Mouse (Mus musculus) lung, embryonic 16.5 days (tissue): ENCODE measurements at regions not wholly inside any gene's neighbourhood (a gene's known extent, or its start where the extent isn't known, plus 50 kb on each side); places are given as distances from the start of the nearest gene placed in this dataset.

Source experiments
- ATAC-seq: fragments of 200-750 bp; cut with Nextera tagmentation; 2 replicates; pipeline ENCODE4 v1.8.0; 2017; ENCODE audit warnings: low read depth, mild to moderate bottlenecking, moderate library complexity
- H3K27ac ChIP-seq: fragments of 300-500 bp; sonication (generic); 2 replicates; pipeline ENCODE4 v1.5.1; 2014; ENCODE audit warnings: mild to moderate bottlenecking, control low read depth, low read length
- H3K27me3 ChIP-seq: fragments of 300-500 bp; sonication (generic); 2 replicates; pipeline ENCODE4 v1.6.1; 2014; ENCODE audit warnings: low read depth, low read length, mixed read lengths; ENCODE audit not compliant: control insufficient read depth, insufficient read depth
- H3K36me3 ChIP-seq: fragments of 300-500 bp; sonication (generic); 2 replicates; pipeline ENCODE4 v1.6.1; 2014; ENCODE audit warnings: low read length; ENCODE audit not compliant: control insufficient read depth, insufficient read depth
- H3K4me1 ChIP-seq: fragments of 300-500 bp; sonication (generic); replicated peaks from 2 replicates; pipeline ENCODE4 v1.6.1; 2014; ENCODE audit warnings: low read length, mixed read lengths; ENCODE audit not compliant: control insufficient read depth, insufficient read depth
- H3K4me2 ChIP-seq: fragments of 300-500 bp; sonication (generic); 2 replicates; pipeline ENCODE4 v1.6.1; 2014; ENCODE audit warnings: low read depth, low read length, control low read depth
- H3K4me3 ChIP-seq: fragments of 300-500 bp; sonication (generic); 2 replicates; pipeline ENCODE4 v1.5.1; 2014; ENCODE audit warnings: mild to moderate bottlenecking, low read length, control low read depth
- H3K9ac ChIP-seq: fragments of 300-500 bp; sonication (generic); 2 replicates; pipeline ENCODE4 v1.6.1; 2014; ENCODE audit warnings: low read length, control low read depth
- H3K9me3 ChIP-seq: fragments of 300-500 bp; sonication (generic); 2 replicates; pipeline ENCODE4 v1.6.1; 2016; ENCODE audit warnings: low read length; ENCODE audit not compliant: control insufficient read depth
- WGBS: fragments of 180-500 bp; shearing (Covaris S2); extraction: QIAGEN DNeasy Blood & Tissue Kit; methylation state at CpG from one replicate; pipeline ENCODE4 v1.1.7; 2014; 5-methylcytosine and 5-hydroxymethylcytosine counted together

DNA sequence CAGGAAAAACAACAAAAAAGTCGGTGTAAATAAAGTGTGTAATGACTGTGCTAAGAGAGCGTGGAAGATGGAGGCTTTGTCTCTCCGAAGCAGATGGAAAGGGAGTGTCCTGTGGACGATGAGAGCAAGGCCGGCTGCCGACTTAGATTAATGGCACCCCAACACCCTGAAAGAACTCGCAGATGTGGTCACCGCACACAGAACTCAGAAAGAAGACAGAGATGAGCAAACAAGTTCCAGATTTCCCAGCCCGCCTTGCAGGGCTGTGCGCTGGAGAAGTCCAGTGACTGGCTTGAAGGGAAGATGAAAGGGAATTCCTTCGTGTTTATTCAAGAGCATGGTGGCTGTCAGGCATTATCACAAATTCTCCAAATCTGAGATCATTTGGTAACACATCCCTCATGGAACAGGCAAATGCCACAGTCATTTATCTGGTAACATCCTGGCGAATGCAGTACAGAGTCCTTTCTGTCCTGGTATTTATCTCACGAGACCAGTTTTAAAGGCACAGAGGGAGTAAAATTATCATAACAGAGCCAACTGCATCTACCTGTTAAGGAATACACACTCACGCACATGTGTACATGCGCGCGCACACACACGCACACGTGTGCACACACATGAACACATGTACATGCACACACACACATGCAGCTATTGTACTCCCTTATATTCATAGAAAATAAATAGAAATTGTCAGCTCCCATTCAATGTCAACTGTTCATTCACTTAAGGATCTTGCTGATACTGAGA lies 64.0 kb upstream of the Tgif1 start:
- Histone ChIP-seq H3K9me3 (no peaks in the 10 kb centered on the region), H3K4me1 (no peaks in the 10 kb centered on the region), H3K36me3 (no peaks in the 10 kb centered on the region), H3K4me2 (no peak overlapping the region), H3K4me3 (no peak overlapping the region), H3K9ac (no peak overlapping the region), H3K27me3 (no peaks in the 10 kb centered on the region), H3K27ac (no peak overlapping the region)
- no peak for ATAC-seq
- WGBS: 54% methylated on average over 19 of the region's 19 CpGs

DNA sequence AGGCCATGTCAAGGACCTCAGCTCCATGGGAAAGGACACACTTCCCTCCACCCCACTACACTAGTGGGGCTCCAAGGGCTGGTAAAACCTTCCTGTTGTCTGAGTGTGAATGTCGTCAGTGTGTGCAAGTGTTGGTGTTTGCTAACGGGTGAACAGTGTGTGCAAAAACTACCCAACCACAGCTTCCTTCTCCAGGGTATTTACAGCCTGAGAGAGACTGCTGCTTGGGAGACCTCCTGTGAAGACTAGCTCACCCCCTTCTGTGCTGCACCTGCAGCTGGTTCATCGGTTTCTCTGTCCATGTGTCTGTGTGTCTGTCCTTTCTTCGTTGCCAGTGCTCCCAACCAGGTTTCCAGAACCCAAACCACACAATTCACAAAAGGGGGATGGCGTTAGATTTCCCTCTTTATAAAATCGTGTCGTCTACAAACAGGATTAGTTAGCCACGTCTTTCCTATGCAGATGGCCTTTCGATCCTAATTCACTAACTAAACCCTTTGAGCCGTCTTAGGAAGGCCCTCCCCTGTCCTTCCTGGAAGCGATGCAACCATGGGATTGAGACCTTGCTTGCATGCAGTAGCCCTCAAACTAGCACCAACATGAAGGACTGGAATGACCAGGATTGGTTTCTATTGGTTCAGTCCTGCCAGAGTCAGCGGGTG lies 62.9 kb upstream of the Tgif1 start:
- WGBS: 65% methylated on average over 12 of the region's 12 CpGs
- H3K4me2 ChIP-seq: no peak overlapping the region
- H3K4me3 ChIP-seq: no peak overlapping the region
- H3K36me3 ChIP-seq: no peaks in the 10 kb centered on the region
- H3K27me3 ChIP-seq: no peaks in the 10 kb centered on the region
- no peak overlapping the region for H3K9ac ChIP-seq
- no peak for ATAC-seq
- no peaks in the 10 kb centered on the region for H3K4me1 ChIP-seq
- no peak overlapping the region for H3K27ac ChIP-seq
- H3K9me3 ChIP-seq: no peaks in the 10 kb centered on the region

DNA sequence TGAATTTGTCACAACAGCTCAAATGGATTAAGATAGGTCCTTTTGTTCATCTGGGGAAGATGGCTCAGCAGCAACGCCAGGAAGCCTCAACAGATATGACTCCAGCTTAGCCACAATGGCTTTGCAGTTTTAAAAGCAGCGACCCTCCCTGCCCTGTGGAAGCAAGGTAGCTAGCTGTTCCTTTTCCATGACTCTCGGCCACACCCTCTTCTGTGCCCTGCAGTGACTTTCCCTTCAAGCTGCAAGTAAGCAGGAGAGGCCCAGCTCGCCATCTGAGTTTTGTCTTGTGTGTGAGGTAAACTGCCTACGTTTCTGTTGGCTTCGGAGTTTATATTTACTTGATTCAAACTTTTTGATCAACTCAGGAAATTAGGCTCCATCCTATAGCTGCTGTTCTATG lies 62.1 kb upstream of the Tgif1 start:
- Histone ChIP-seq H3K4me3 (no peak overlapping the region), H3K9me3 (no peaks in the 10 kb centered on the region), H3K27ac (no peak overlapping the region), H3K4me2 (no peak overlapping the region), H3K27me3 (no peaks in the 10 kb centered on the region), H3K9ac (no peak overlapping the region), H3K36me3 (no peaks in the 10 kb centered on the region), H3K4me1 (no peaks in the 10 kb centered on the region)
- 60% methylated on average over 6 of the region's 6 CpGs for WGBS
- no peak for ATAC-seq

DNA sequence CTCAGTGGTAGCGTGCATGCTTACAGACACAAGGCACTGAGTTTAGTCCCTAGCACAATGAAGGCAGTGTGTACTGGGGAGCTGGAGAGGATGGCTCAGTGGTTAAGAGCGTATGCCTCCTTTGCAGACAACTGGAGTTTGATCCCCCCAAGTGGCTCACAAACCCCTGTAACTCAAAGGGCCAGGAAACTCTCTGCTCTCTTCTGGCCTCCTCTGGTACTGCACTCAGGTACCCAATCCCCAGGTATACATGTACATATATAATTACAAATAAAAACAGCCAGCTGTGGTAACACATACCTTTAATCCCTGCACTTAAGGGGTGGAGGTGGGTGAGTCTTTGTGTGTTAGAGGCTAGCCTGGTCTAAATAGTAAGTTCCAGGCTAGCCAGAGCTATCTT lies 56.9 kb upstream of the Tgif1 start:
- H3K27me3 ChIP-seq: no peaks in the 10 kb centered on the region
- no peak overlapping the region for H3K4me2 ChIP-seq
- H3K4me1 ChIP-seq: no peaks in the 10 kb centered on the region
- H3K9me3 ChIP-seq: no peaks in the 10 kb centered on the region
- no peak overlapping the region for H3K27ac ChIP-seq
- 77% methylated on average over 2 of the region's 2 CpGs for WGBS
- ATAC-seq: no peak
- no peak overlapping the region for H3K9ac ChIP-seq
- no peak overlapping the region for H3K4me3 ChIP-seq
- no peaks in the 10 kb centered on the region for H3K36me3 ChIP-seq

DNA sequence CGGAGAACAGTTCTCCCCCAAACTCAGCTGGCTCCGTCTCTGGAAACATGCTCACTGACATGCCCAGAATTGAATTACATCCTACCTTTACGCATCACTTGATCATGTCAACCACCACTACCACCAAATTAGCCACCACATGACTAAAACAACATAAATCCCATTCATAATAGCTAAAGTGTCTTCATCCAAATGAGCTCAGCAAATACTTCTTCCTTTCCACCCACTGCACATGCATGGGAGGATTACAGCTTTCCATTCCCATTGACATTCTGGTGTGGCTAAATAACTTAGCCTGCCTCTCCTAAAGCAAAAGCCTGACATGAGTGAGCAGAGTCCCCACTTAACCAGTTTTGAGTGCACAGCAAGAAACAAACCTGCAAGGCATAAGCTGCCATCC lies 56.2 kb upstream of the Tgif1 start:
- Histone ChIP-seq H3K4me1 (no peaks in the 10 kb centered on the region), H3K9ac (no peak overlapping the region), H3K27me3 (no peaks in the 10 kb centered on the region), H3K27ac (no peak overlapping the region), H3K9me3 (no peaks in the 10 kb centered on the region), H3K4me2 (no peak overlapping the region), H3K4me3 (no peak overlapping the region), H3K36me3 (no peaks in the 10 kb centered on the region)
- 84% methylated on average over 3 of the region's 3 CpGs for WGBS
- ATAC-seq: no peak

DNA sequence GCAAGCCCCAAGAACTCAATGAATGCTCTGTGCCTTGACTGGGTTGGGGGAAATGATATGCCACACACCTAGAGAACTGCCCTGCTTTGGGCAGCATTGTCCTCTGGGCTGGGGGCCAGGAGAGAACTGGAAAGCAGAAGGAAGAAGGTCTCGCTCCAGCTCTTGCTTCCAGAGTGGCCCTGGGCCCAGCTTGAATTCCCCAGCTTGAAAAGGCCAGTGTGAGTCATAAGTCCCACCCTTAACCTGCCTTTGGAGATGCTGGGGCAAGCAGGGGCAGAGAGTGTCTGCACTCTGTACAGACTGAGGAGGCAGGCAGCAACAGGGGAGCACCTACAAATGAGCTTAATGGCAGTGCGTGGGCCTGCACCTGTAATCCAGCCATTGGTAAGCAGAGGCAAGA lies 55.0 kb upstream of the Tgif1 start:
- no peaks in the 10 kb centered on the region for H3K9me3 ChIP-seq

More for the DNA sequence above, 55.0 kb upstream of the Tgif1 start:
- no peak overlapping the region for H3K4me2 ChIP-seq
- no peak overlapping the region for H3K9ac ChIP-seq
- H3K4me3 ChIP-seq: no peak overlapping the region
- H3K4me1 ChIP-seq: no peaks in the 10 kb centered on the region
- WGBS: 75% methylated on average over 2 of the region's 2 CpGs
- no peaks in the 10 kb centered on the region for H3K27me3 ChIP-seq
- no peak for ATAC-seq
- H3K36me3 ChIP-seq: no peaks in the 10 kb centered on the region
- H3K27ac ChIP-seq: no peak overlapping the region
